ENCODE assay signal across 9 mouse cellular contexts in the genomic region with DNA sequence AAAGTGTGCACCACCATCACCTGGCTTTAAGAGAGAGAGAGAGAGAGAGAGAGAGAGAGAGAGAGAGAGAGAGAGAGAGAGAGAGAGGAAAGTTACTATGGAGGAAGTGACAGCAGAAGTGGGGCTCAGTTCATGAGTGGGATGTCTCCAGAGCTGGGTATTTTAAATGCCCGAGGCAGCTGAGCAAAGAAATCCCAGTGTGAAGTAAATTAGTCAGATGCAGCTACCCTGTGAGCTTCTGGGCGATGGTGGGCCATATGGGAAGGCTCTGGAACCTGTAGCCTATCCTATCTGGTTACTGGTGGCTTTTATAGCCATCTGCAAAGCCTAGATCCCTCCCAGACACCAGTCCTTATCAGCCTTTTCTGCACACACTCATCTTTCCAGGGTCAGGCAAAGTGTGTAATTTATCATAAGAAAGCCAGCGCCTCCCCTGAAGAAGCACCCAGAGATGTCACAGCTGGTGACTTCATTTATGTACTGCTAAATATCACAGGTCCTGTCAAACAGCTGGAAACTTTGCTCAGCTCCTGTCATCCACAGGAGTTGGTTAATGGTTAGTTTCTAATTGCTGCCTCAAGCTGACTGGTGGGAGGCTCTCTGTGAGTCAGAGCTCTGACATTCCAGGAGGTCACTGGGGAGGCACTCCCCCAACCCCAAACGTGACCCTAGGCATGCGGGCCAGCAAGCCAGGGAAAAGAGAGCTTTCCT.
DNase-seq lines count a peak whose midpoint lies in the region; ATAC-seq lines count a peak whose summit lies in the region.
"Had no signal": no experiment of that assay in that cellular context is flagged by ENCODE, and none has a peak within 500 bp of the region (broad histone marks: within the 10 kb centered on the region; RNA-seq: fewer than 3 reads in every experiment).

No protein-coding gene starts in this region.

- H3K4me3 ChIP-seq in kidney, embryonic 15.5 days (replicated peaks) = no peak overlapping the region
- H3K4me3 ChIP-seq: neural tube, embryonic 13.5 days had no signal

- peak overlapping the region; percentile 61 for H3K27ac ChIP-seq in kidney, embryonic 15.5 days
- H3K27ac ChIP-seq: neural tube, embryonic 13.5 days had no signal

- H3K9me3 ChIP-seq in kidney, embryonic 15.5 days (replicated peaks) = no peaks in the 10 kb centered on the region
- H3K9me3 ChIP-seq: neural tube, embryonic 13.5 days had no signal

- DNase-seq in urinary bladder, postnatal 14 days (ENCODE audit: low spot score) = peak; percentile 68
- no peak for DNase-seq in urinary bladder, adult 2 months (ENCODE audit: low spot score)
- DNase-seq in heart, adult 18-20 months = peak; percentile 67 to 76
- peak; percentile 69 to 86 for DNase-seq in lung, postnatal 4 days
- DNase-seq in thymus, postnatal 14 days = no peak
- DNase-seq in cerebellum, postnatal 10 days = no peak
- DNase-seq in thymus, postnatal 4 days = no peak

- peaks cover 32% of the 10 kb centered on the region for H3K4me1 ChIP-seq in kidney, embryonic 15.5 days
- H3K4me1 ChIP-seq: neural tube, embryonic 13.5 days had no signal

- no peaks in the 10 kb centered on the region for H3K27me3 ChIP-seq in kidney, embryonic 15.5 days
- H3K27me3 ChIP-seq: neural tube, embryonic 13.5 days had no signal

- no peak overlapping the region for H3K9ac ChIP-seq in kidney, embryonic 15.5 days
- H3K9ac ChIP-seq: neural tube, embryonic 13.5 days had no signal

- ATAC-seq in kidney, embryonic 15.5 days (replicated peaks; ENCODE audit: low FRiP score) = peak; percentile 85

- H3K4me2 ChIP-seq in kidney, embryonic 15.5 days = no peak overlapping the region
- H3K4me2 ChIP-seq: neural tube, embryonic 13.5 days had no signal

- H3K36me3 ChIP-seq in kidney, embryonic 15.5 days = no peaks in the 10 kb centered on the region
- H3K36me3 ChIP-seq: neural tube, embryonic 13.5 days had no signal

- WGBS in kidney, embryonic 15.5 days = 4% methylated on average over 5 of the region's 5 CpGs

Comparison
In these comparisons a context has a peak if more than half of its experiments do, and no peak if none do; other contexts are left out.
1. DNase-seq: peak in urinary bladder, postnatal 14 days (single experiment), heart, adult 18-20 months (2 of 2) and lung, postnatal 4 days (2 of 2); none in urinary bladder, adult 2 months (single experiment), thymus, postnatal 14 days (single experiment), cerebellum, postnatal 10 days (0 of 2) and thymus, postnatal 4 days (single experiment).